Mouse (Mus musculus): ENCODE data around the gene Daam1. TPM values are rescaled to one million over a fixed set of nuclear protein-coding genes. Genes with fewer than 3 reads are reported as not detected.

Daam1 gene
- polyA plus RNA-seq, 1 experiment: 2.2 TPM

DNA sequence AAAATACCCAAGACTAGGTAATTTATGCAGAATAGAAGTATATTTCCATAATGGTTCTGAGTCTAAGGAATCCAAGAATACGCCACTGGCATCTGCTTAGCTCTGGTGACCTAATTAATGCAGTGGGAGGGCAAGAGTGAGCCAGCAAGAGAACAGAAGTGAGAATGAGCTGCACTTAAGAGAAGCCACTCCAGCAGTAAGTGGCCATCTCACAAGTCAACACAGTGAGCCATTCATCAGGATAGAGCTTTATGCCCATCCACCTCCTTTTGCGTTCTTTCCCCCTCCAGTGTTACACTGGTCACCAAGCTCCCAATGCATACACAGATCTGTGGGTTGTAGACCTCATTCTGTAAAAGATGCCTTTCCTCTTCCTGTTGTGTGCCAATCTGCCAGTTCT is 37.8 kb upstream of the Daam1 start:
- no peaks in the 10 kb centered on the region for H3K4me1 ChIP-seq (ENCODE audit: control insufficient read depth, insufficient read depth, insufficient read length)
- TF ChIP-seq POLR2A (IDR thresholded peaks at IDR 0.05; ENCODE audit: low read depth, low read length): no peak
- no peak for TF ChIP-seq CTCF (IDR thresholded peaks at IDR 0.05; ENCODE audit: extremely low read depth, insufficient read depth, insufficient read length, insufficient replicate concordance)
- H3K27me3 ChIP-seq (ENCODE audit: control insufficient read depth, insufficient read depth, low read length): no peaks in the 10 kb centered on the region
- 92% methylated on average over 2 of the region's 2 CpGs for WGBS
- no peak overlapping the region for H3K4me3 ChIP-seq (ENCODE audit: extremely low read depth, insufficient read depth, insufficient read length)
- DNase-seq (ENCODE audit: low read depth in 1 of 2, low spot score in 2 of 2): no peak
- no peaks in the 10 kb centered on the region for H3K36me3 ChIP-seq (ENCODE audit: control insufficient read depth, insufficient read depth, low read length)
- H3K27ac ChIP-seq (ENCODE audit: insufficient read depth, low read length): no peak overlapping the region

DNA sequence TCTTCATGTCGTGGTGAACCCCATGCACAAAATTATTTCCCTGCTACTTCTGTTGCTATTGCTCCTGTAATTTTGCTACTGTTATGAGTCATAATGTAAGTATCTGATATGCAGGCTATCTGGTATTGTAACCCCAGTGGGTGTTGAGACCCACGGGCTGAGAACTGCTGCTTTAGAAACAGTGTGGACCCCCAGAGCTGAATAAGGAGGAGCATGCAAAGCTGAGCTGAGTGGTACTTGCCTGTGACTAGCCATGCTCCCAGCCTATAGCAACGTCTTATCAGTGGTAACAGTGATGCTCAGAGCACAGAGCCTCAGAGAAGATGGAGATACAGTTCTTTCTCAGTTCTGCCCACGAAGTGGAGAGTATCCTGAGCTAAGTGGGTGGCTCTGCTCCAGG is 35.3 kb upstream of the Daam1 start:
- 53% methylated on average over 4 of the region's 4 CpGs for WGBS
- Histone ChIP-seq H3K36me3 (ENCODE audit: control insufficient read depth, insufficient read depth, low read length) (no peaks in the 10 kb centered on the region), H3K27ac (ENCODE audit: insufficient read depth, low read length) (no peak overlapping the region), H3K4me1 (ENCODE audit: control insufficient read depth, insufficient read depth, insufficient read length) (no peaks in the 10 kb centered on the region), H3K27me3 (ENCODE audit: control insufficient read depth, insufficient read depth, low read length) (no peaks in the 10 kb centered on the region), H3K4me3 (ENCODE audit: extremely low read depth, insufficient read depth, insufficient read length) (no peak overlapping the region)
- no peak for DNase-seq (ENCODE audit: low read depth in 1 of 2, low spot score in 2 of 2)
- TF ChIP-seq CTCF (IDR thresholded peaks at IDR 0.05; ENCODE audit: extremely low read depth, insufficient read depth, insufficient read length, insufficient replicate concordance) (no peak), POLR2A (IDR thresholded peaks at IDR 0.05; ENCODE audit: low read depth, low read length) (no peak)

GRCm38 (mm10) chr12:71796517-71796916 is 34.4 kb upstream of the Daam1 start:
- H3K4me3 ChIP-seq (ENCODE audit: extremely low read depth, insufficient read depth, insufficient read length): no peak overlapping the region
- WGBS: 4% methylated on average over 7 of the region's 7 CpGs
- H3K27ac ChIP-seq (ENCODE audit: insufficient read depth, low read length): no peak overlapping the region
- TF ChIP-seq CTCF (IDR thresholded peaks at IDR 0.05; ENCODE audit: extremely low read depth, insufficient read depth, insufficient read length, insufficient replicate concordance): no peak
- no peak for TF ChIP-seq POLR2A (IDR thresholded peaks at IDR 0.05; ENCODE audit: low read depth, low read length)
- no peaks in the 10 kb centered on the region for H3K4me1 ChIP-seq (ENCODE audit: control insufficient read depth, insufficient read depth, insufficient read length)
- H3K27me3 ChIP-seq (ENCODE audit: control insufficient read depth, insufficient read depth, low read length): no peaks in the 10 kb centered on the region
- no peaks in the 10 kb centered on the region for H3K36me3 ChIP-seq (ENCODE audit: control insufficient read depth, insufficient read depth, low read length)
- no peak for DNase-seq (ENCODE audit: low read depth in 1 of 2, low spot score in 2 of 2)

GRCm38 (mm10) chr12:71807306-71807705 is 23.6 kb upstream of the Daam1 start:
- no peaks in the 10 kb centered on the region for H3K36me3 ChIP-seq (ENCODE audit: control insufficient read depth, insufficient read depth, low read length)
- no peaks in the 10 kb centered on the region for H3K4me1 ChIP-seq (ENCODE audit: control insufficient read depth, insufficient read depth, insufficient read length)
- no peak for TF ChIP-seq CTCF (IDR thresholded peaks at IDR 0.05; ENCODE audit: extremely low read depth, insufficient read depth, insufficient read length, insufficient replicate concordance)
- no peak for TF ChIP-seq POLR2A (IDR thresholded peaks at IDR 0.05; ENCODE audit: low read depth, low read length)
- H3K27me3 ChIP-seq (ENCODE audit: control insufficient read depth, insufficient read depth, low read length): no peaks in the 10 kb centered on the region
- no peak overlapping the region for H3K4me3 ChIP-seq (ENCODE audit: extremely low read depth, insufficient read depth, insufficient read length)
- WGBS: 81% methylated on average over 9 of the region's 9 CpGs
- no peak overlapping the region for H3K27ac ChIP-seq (ENCODE audit: insufficient read depth, low read length)
- DNase-seq (ENCODE audit: low read depth in 1 of 2, low spot score in 2 of 2): no peak

DNA sequence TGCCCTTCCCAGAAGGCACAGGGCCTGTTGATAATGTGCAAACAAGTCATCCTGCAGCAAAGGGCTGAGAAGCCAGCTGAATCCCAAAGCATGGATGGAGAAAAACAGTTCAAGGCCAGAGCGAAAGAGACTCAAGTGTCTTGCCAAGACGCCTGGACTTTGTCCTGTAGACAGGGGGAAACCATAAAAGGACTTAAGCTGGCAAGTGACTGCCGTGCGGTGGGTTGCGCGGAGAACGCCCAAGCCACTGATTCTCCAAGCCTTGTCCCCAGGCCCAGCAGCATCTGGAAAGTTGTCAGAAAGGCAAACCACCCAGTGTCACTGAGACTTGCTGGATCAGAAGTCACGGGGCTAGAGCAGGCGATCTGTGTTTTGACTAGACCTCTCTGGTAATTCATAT is 22.2 kb upstream of the Daam1 start:
- 94% methylated on average over 9 of the region's 9 CpGs for WGBS
- Histone ChIP-seq H3K27me3 (ENCODE audit: control insufficient read depth, insufficient read depth, low read length) (no peaks in the 10 kb centered on the region), H3K4me3 (ENCODE audit: extremely low read depth, insufficient read depth, insufficient read length) (no peak overlapping the region), H3K4me1 (ENCODE audit: control insufficient read depth, insufficient read depth, insufficient read length) (no peaks in the 10 kb centered on the region), H3K27ac (ENCODE audit: insufficient read depth, low read length) (no peak overlapping the region), H3K36me3 (ENCODE audit: control insufficient read depth, insufficient read depth, low read length) (no peaks in the 10 kb centered on the region)
- no peak for TF ChIP-seq CTCF (IDR thresholded peaks at IDR 0.05; ENCODE audit: extremely low read depth, insufficient read depth, insufficient read length, insufficient replicate concordance)
- no peak for TF ChIP-seq POLR2A (IDR thresholded peaks at IDR 0.05; ENCODE audit: low read depth, low read length)
- no peak for DNase-seq (ENCODE audit: low read depth in 1 of 2, low spot score in 2 of 2)

- DNase-seq (ENCODE audit: low read depth in 1 of 2, low spot score in 2 of 2): no peak
- no peak for TF ChIP-seq POLR2A (IDR thresholded peaks at IDR 0.05; ENCODE audit: low read depth, low read length)
- Histone ChIP-seq H3K27ac (ENCODE audit: insufficient read depth, low read length) (no peak overlapping the region), H3K4me3 (ENCODE audit: extremely low read depth, insufficient read depth, insufficient read length) (no peak overlapping the region), H3K27me3 (ENCODE audit: control insufficient read depth, insufficient read depth, low read length) (no peaks in the 10 kb centered on the region), H3K4me1 (ENCODE audit: control insufficient read depth, insufficient read depth, insufficient read length) (no peaks in the 10 kb centered on the region), H3K36me3 (ENCODE audit: control insufficient read depth, insufficient read depth, low read length) (no peaks in the 10 kb centered on the region)
- 84% methylated on average over 3 of the region's 3 CpGs for WGBS
Measured at GRCm38 (mm10) chr12:71809550-71809949, 21.3 kb upstream of the Daam1 start.

- Histone ChIP-seq H3K27ac (ENCODE audit: insufficient read depth, low read length) (no peak overlapping the region), H3K36me3 (ENCODE audit: control insufficient read depth, insufficient read depth, low read length) (no peaks in the 10 kb centered on the region), H3K4me3 (ENCODE audit: extremely low read depth, insufficient read depth, insufficient read length) (no peak overlapping the region), H3K27me3 (ENCODE audit: control insufficient read depth, insufficient read depth, low read length) (no peaks in the 10 kb centered on the region), H3K4me1 (ENCODE audit: control insufficient read depth, insufficient read depth, insufficient read length) (no peaks in the 10 kb centered on the region)
- no peak for DNase-seq (ENCODE audit: low read depth in 1 of 2, low spot score in 2 of 2)
- TF ChIP-seq POLR2A (IDR thresholded peaks at IDR 0.05; ENCODE audit: low read depth, low read length) (no peak), CTCF (IDR thresholded peaks at IDR 0.05; ENCODE audit: extremely low read depth, insufficient read depth, insufficient read length, insufficient replicate concordance) (no peak)
- 86% methylated on average over 14 of the region's 14 CpGs for WGBS
Measured at GRCm38 (mm10) chr12:71812567-71812966, 18.3 kb upstream of the Daam1 start.

Measured in spleen, adult 2 months (tissue).